Mouse (Mus musculus): ENCODE data around the gene Parp6.

DNA sequence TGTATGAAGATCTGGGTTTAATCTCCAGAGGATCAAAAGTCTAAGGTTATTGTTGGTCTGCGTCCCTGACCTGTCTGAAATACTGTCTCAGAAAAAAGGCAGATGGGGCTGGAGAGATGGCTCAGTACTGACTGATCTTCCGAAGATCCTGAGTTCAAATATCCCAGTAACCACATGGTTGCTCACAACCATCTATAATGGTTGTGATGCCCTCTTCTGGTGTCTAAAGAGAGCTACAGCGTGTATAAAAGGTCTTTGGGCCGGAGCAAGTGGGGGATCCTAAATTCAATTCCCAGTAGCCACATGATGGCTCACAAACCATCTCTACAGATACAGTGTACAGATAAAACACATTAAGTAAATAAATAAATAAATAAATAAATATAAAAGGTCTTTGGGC lies 52.1 kb downstream of the Parp6 start:
- TF ChIP-seq CTCF (IDR thresholded peaks at IDR 0.05; ENCODE audit: borderline replicate concordance, control insufficient read depth, extremely low read depth, insufficient read depth, low read length, poor library complexity) (no peak), POLR2A (IDR thresholded peaks at IDR 0.05; ENCODE audit: control insufficient read depth, extremely low read depth, insufficient read depth, low read length, poor library complexity) (no peak)

All from thymus, adult 2 months (tissue).